Mouse (Mus musculus) CH12.LX (cell line): ENCODE results near the gene Hist2h4. TPM values are rescaled to one million over a fixed set of nuclear protein-coding genes. Genes with fewer than 3 reads are reported as not detected.

Experiments used
- DNase-seq: peaks from one replicate; pipeline ENCODE4 v3.0.0-alpha.2; 2013; ENCODE audit errors: extremely low read depth
- H3K27ac ChIP-seq: 2 replicates; pipeline ENCODE4 v1.5.1; 2012; ENCODE audit warnings: low read depth, mild to moderate bottlenecking, control low read depth, moderate library complexity; ENCODE audit not compliant: insufficient read depth
- H3K27me3 ChIP-seq: replicated peaks from 2 replicates; pipeline ENCODE3; 2012; ENCODE audit warnings: inconsistent platforms
- H3K36me3 ChIP-seq, 2 experiments: replicated peaks in 1 of 2; 2 replicates each; pipeline versions ENCODE3 to v1.6.1; 2012; ENCODE audit warnings: inconsistent platforms in 1 of 2, low read length in 1 of 2, mild to moderate bottlenecking in 1 of 2, mixed read lengths in 1 of 2, moderate library complexity in 1 of 2; ENCODE audit not compliant: control insufficient read depth in 1 of 2, insufficient read depth in 1 of 2
- H3K4me1 ChIP-seq, 2 experiments: 2 replicates each; pipeline ENCODE4 v1.6.1; 2012; ENCODE audit warnings: inconsistent platforms in 1 of 2, moderate library complexity in 1 of 2; ENCODE audit not compliant: insufficient read depth in 2 of 2, control insufficient read depth in 1 of 2
- H3K4me2 ChIP-seq: 2 replicates; pipeline ENCODE4 v1.6.1; 2012; ENCODE audit warnings: low read depth, mild to moderate bottlenecking, control low read depth; ENCODE audit not compliant: poor library complexity, insufficient read depth, severe bottlenecking
- H3K4me3 ChIP-seq, 3 experiments: fragments of 150-350 bp in 1 of 3; sonication (generic) in 1 of 3; replicated peaks in 1 of 3; 2 replicates each; pipeline versions ENCODE3 to v1.5.1; 2011 to 2012; ENCODE audit warnings: low read depth in 2 of 3, low read length in 2 of 3, mild to moderate bottlenecking in 2 of 3, moderate library complexity in 2 of 3, control low read depth in 1 of 3, improper control_type of control experiment in 1 of 3, inconsistent platforms in 1 of 3, mixed read lengths in 1 of 3; ENCODE audit not compliant: poor library complexity in 1 of 3
- H3K79me2 ChIP-seq: replicated peaks from 2 replicates; pipeline ENCODE4 v1.6.1; 2012; ENCODE audit warnings: mild to moderate bottlenecking, moderate library complexity; ENCODE audit not compliant: control insufficient read depth, poor library complexity, insufficient read depth, severe bottlenecking; ENCODE audit errors: extremely low read depth
- H3K9ac ChIP-seq: 2 replicates; pipeline ENCODE4 v1.6.1; 2012; ENCODE audit warnings: low read depth, mild to moderate bottlenecking, control low read depth, moderate library complexity; ENCODE audit not compliant: insufficient read depth
- H3K9me3 ChIP-seq: replicated peaks from 2 replicates; pipeline ENCODE3; 2012; ENCODE audit warnings: low read length, inconsistent platforms, mixed read lengths
- BHLHE40 ChIP-seq: IDR thresholded peaks from 2 replicates; pipeline ENCODE4 v1.6.1; 2011; ENCODE audit warnings: mild to moderate bottlenecking, low read depth, low read length, improper control_type of control experiment
- CHD1 ChIP-seq: IDR thresholded peaks from 2 replicates; pipeline ENCODE4 v1.6.1; 2012; ENCODE audit warnings: low read depth, low read length, improper control_type of control experiment, inconsistent platforms
- CHD2 ChIP-seq: IDR thresholded peaks from 2 replicates; pipeline ENCODE4 v1.6.1; 2011; ENCODE audit warnings: low read length, improper control_type of control experiment
- CTCF ChIP-seq, 2 experiments: IDR thresholded peaks in 1 of 2; conservative IDR thresholded peaks in 1 of 2; 2 replicates each; pipeline ENCODE4 v1.5.1; 2011 to 2012; ENCODE audit warnings: low read depth in 2 of 2, low read length in 2 of 2, improper control_type of control experiment in 1 of 2, inconsistent platforms in 1 of 2, mild to moderate bottlenecking in 1 of 2, moderate library complexity in 1 of 2
- EP300 ChIP-seq: IDR thresholded peaks from 2 replicates; pipeline ENCODE4 v1.6.1; 2011; ENCODE audit warnings: low read length, improper control_type of control experiment
- HCFC1 ChIP-seq: IDR thresholded peaks from 2 replicates; pipeline ENCODE4 v1.6.1; 2012; ENCODE audit warnings: low read depth, mild to moderate bottlenecking, inconsistent platforms, low read length, improper control_type of control experiment
- IRF4 ChIP-seq: IDR thresholded peaks from 2 replicates; pipeline ENCODE4 v1.6.1; 2014; ENCODE audit warnings: low read depth, mild to moderate bottlenecking, inconsistent platforms, low read length, improper control_type of control experiment
- JUN ChIP-seq: IDR thresholded peaks from 2 replicates; pipeline ENCODE4 v1.6.1; 2011; ENCODE audit warnings: low read depth, mild to moderate bottlenecking, low read length, improper control_type of control experiment, moderate library complexity; ENCODE audit not compliant: insufficient read depth
- JUND ChIP-seq: conservative IDR thresholded peaks from 2 replicates; pipeline ENCODE4 v1.6.1; 2011; ENCODE audit warnings: low read depth, low read length, improper control_type of control experiment
- MAFK ChIP-seq: IDR thresholded peaks from 2 replicates; pipeline ENCODE4 v1.6.1; 2011; ENCODE audit warnings: low read length, improper control_type of control experiment; ENCODE audit not compliant: insufficient replicate concordance
- MAX ChIP-seq: IDR thresholded peaks from 2 replicates; pipeline ENCODE4 v1.6.1; 2011; ENCODE audit warnings: low read length, improper control_type of control experiment
- MAZ ChIP-seq: IDR thresholded peaks from 2 replicates; pipeline ENCODE4 v1.6.1; 2012; ENCODE audit warnings: low read depth, mild to moderate bottlenecking, inconsistent platforms, low read length, improper control_type of control experiment, moderate library complexity
- MXI1 ChIP-seq: IDR thresholded peaks from 2 replicates; pipeline ENCODE4 v1.6.1; 2011; ENCODE audit warnings: mild to moderate bottlenecking, low read depth, low read length, improper control_type of control experiment
- MYC ChIP-seq: IDR thresholded peaks from 2 replicates; pipeline ENCODE4 v1.6.1; 2011; ENCODE audit warnings: low read depth, mild to moderate bottlenecking, improper control_type of control experiment, low read length
- NELFE ChIP-seq: IDR thresholded peaks from 2 replicates; pipeline ENCODE4 v1.6.1; 2011; ENCODE audit warnings: low read depth, low read length, improper control_type of control experiment
- PAX5 ChIP-seq: IDR thresholded peaks from 2 replicates; pipeline ENCODE4 v1.6.1; 2012; ENCODE audit warnings: low read length, inconsistent platforms, mixed read lengths
- POLR2A ChIP-seq: IDR thresholded peaks from 2 replicates; pipeline ENCODE4 v1.6.1; 2011; ENCODE audit warnings: low read depth, mild to moderate bottlenecking, improper control_type of control experiment, low read length
- RCOR1 ChIP-seq: conservative IDR thresholded peaks from 2 replicates; pipeline ENCODE4 v1.6.1; 2012; ENCODE audit warnings: low read depth, mild to moderate bottlenecking, inconsistent platforms, low read length, improper control_type of control experiment
- SIN3A ChIP-seq: IDR thresholded peaks from 2 replicates; pipeline ENCODE4 v1.6.1; 2012; ENCODE audit warnings: low read length, improper control_type of control experiment, inconsistent platforms
- SMC3 ChIP-seq: IDR thresholded peaks from 2 replicates; pipeline ENCODE4 v1.6.1; 2011; ENCODE audit warnings: low read depth, low read length, improper control_type of control experiment
- TBP ChIP-seq: conservative IDR thresholded peaks from 2 replicates; pipeline ENCODE4 v1.6.1; 2011; ENCODE audit warnings: low read depth, low read length, improper control_type of control experiment
- UBTF ChIP-seq: IDR thresholded peaks from 2 replicates; pipeline ENCODE4 v1.6.1; 2012; ENCODE audit warnings: low read depth, mild to moderate bottlenecking, inconsistent platforms, low read length, improper control_type of control experiment, moderate library complexity
- USF1 ChIP-seq: IDR thresholded peaks from 2 replicates; pipeline ENCODE4 v1.6.1; 2014; ENCODE audit warnings: low read depth, mild to moderate bottlenecking, inconsistent platforms, low read length, improper control_type of control experiment
- dilution Hi-C: fragments of 300-500 bp; cut with MboI; formaldehyde crosslinking; loops from 2 replicates; pipeline ENCODE4 v1.14.3; 2020; ENCODE audit warnings: low sequenced_read_pairs; ENCODE audit not compliant: extremely low pct_unique_long_range_greater_than_20kb, extremely low pct_ligation_motif_present
- in situ Hi-C: fragments of 300-500 bp; cut with MboI; formaldehyde crosslinking; loops from 3 replicates; pipeline ENCODE4 v1.14.3; 2019; ENCODE audit warnings: low sequenced_read_pairs, low pct_ligation_motif_present, low pct_unique_long_range_greater_than_20kb, mixed read lengths
- polyA plus RNA-seq: library from polyadenylated mRNA; unstranded; fragments of >175 nt; gene quantifications from 2 replicates; pipeline ENCODE4 v1.2.1, GENCODE M21; 2012; ENCODE audit warnings: low read depth; ENCODE audit not compliant: insufficient read length
- total RNA-seq, 2 experiments: library from RNA; depleted of rRNA; stranded (reverse); fragments of 300-350 nt in 1 of 2; fragments of >200 nt in 1 of 2; gene quantifications; 2 replicates each; pipeline ENCODE4 v1.2.3; 2012 to 2014

The Hist2h4 gene
- total and polyA plus RNA-seq, 3 experiments, result 0.91 to 116 (median 2.5) TPM

GRCm38 (mm10) chr3:96263558-96264403, 670 bp upstream of the Hist2h4 start:
- peaks cover 0 to 48% of the 10 kb centered on the region in 2 experiments; a peak in 3 of 4 replicates for H3K4me1 ChIP-seq
- H3K27ac ChIP-seq, result peak overlapping the region; percentile 90
- H3K9me3 ChIP-seq, result no peaks in the 10 kb centered on the region
- peak overlapping the region; percentile 62 to 64 (median 63) for H3K4me3 ChIP-seq
- 0 out of 2 replicates have a peak, but pooled peaks cover 10% of the 10 kb centered on the region for H3K79me2 ChIP-seq
- no peaks in the 10 kb centered on the region for H3K36me3 ChIP-seq
- DNase-seq, result peak; percentile 58
- H3K4me2 ChIP-seq, result peak overlapping the region; percentile 96
- in situ Hi-C loops, result no loop called here
- H3K9ac ChIP-seq, result peak overlapping the region; percentile 85
- no peaks in the 10 kb centered on the region for H3K27me3 ChIP-seq
- TF ChIP-seq CHD1, result peak; percentile 10; the same call in 1 of the 2 replicates
- 0 out of 2 replicates have a peak, but pooled peaks have one; percentile 12 for TF ChIP-seq NELFE
- TF ChIP-seq SIN3A, result 0 out of 2 replicates have a peak, but pooled peaks have one; percentile 23
- TF ChIP-seq JUND, result no peak
- TF ChIP-seq USF1, result no peak
- no peak for TF ChIP-seq JUN
- TF ChIP-seq MAZ, result no peak; the same call in 1 of the 2 replicates
- TF ChIP-seq UBTF, result no peak; the same call in 1 of the 2 replicates
- TF ChIP-seq BHLHE40, result 0 out of 2 replicates have a peak, but pooled peaks have one; percentile 5
- TF ChIP-seq EP300, result no peak
- TF ChIP-seq MXI1, result peak; percentile 17; the same call in 1 of the 2 replicates
- TF ChIP-seq CHD2, result no peak
- 0 out of 2 replicates have a peak, but pooled peaks have one; percentile 12 for TF ChIP-seq MAX
- TF ChIP-seq CTCF (conservative IDR thresholded peaks at IDR 0.05 in 1 of 2, IDR thresholded peaks at IDR 0.05 in 1 of 2; ENCODE audit: low read depth in 2 of 2, low read length in 2 of 2), result no peak
- TF ChIP-seq IRF4, result no peak
- TF ChIP-seq TBP, result 0 out of 2 replicates have a peak, but pooled peaks have one; percentile 15
- no peak for TF ChIP-seq SMC3
- TF ChIP-seq MAFK, result no peak
- no peak for TF ChIP-seq POLR2A
- TF ChIP-seq HCFC1, result no peak
- 0 out of 2 replicates have a peak, but pooled peaks have one; percentile 2 for TF ChIP-seq MYC
- no peak for TF ChIP-seq RCOR1
- TF ChIP-seq PAX5, result no peak
- TF ChIP-seq, all 38 proteins: peak for 8
- dilution Hi-C loops, result no loop called here
